Mouse (Mus musculus) forebrain, embryonic 13.5 days (tissue): ENCODE data around the gene Ccl22. TPM values are rescaled to one million over a fixed set of nuclear protein-coding genes. Genes with fewer than 3 reads are reported as not detected.

Experiments used
- ATAC-seq: fragments of 200-750 bp; cut with Nextera tagmentation; 2 replicates; pipeline ENCODE4 v1.8.0; 2017
- H3K27ac ChIP-seq: fragments of 300-500 bp; sonication (generic); 2 replicates; pipeline ENCODE4 v1.5.1; 2015; ENCODE audit warnings: inconsistent platforms, mild to moderate bottlenecking, moderate library complexity
- H3K27me3 ChIP-seq: fragments of 300-500 bp; sonication (generic); 2 replicates; pipeline ENCODE4 v1.6.1; 2015; ENCODE audit warnings: mild to moderate bottlenecking, inconsistent platforms
- H3K36me3 ChIP-seq: fragments of 300-500 bp; sonication (generic); 2 replicates; pipeline ENCODE4 v1.6.1; 2015; ENCODE audit warnings: mild to moderate bottlenecking, inconsistent platforms; ENCODE audit not compliant: poor library complexity, severe bottlenecking
- H3K4me1 ChIP-seq: fragments of 300-500 bp; sonication (generic); 2 replicates; pipeline ENCODE4 v1.6.1; 2015; ENCODE audit warnings: inconsistent platforms
- H3K4me2 ChIP-seq: fragments of 300-500 bp; sonication (generic); 2 replicates; pipeline ENCODE4 v1.6.1; 2015; ENCODE audit warnings: inconsistent platforms, mild to moderate bottlenecking, moderate library complexity
- H3K4me3 ChIP-seq: fragments of 300-500 bp; sonication (generic); 2 replicates; pipeline ENCODE4 v1.5.1; 2015; ENCODE audit warnings: mild to moderate bottlenecking, inconsistent platforms
- H3K9ac ChIP-seq: fragments of 300-500 bp; sonication (generic); 2 replicates; pipeline ENCODE4 v1.6.1; 2015; ENCODE audit warnings: mild to moderate bottlenecking, inconsistent platforms
- H3K9me3 ChIP-seq: fragments of 300-500 bp; sonication (generic); replicated peaks from 2 replicates; pipeline ENCODE4 v1.6.1; 2016; ENCODE audit warnings: inconsistent platforms
- WGBS: fragments of 180-500 bp; shearing (Covaris S2); methylation state at CpG from one replicate; pipeline ENCODE4 v1.1.7; 2015; 5-methylcytosine and 5-hydroxymethylcytosine counted together
- polyA plus RNA-seq: library from polyadenylated mRNA; unstranded; fragments of >200 nt; fragmentation: Nextera tagmentation; extraction: Ambion mirVana; gene quantifications from 2 replicates; pipeline ENCODE4 v1.2.1, GENCODE M21; 2015

Gene Ccl22
- polyA plus RNA-seq, 1 experiment from 2014 or later = not detected

DNA sequence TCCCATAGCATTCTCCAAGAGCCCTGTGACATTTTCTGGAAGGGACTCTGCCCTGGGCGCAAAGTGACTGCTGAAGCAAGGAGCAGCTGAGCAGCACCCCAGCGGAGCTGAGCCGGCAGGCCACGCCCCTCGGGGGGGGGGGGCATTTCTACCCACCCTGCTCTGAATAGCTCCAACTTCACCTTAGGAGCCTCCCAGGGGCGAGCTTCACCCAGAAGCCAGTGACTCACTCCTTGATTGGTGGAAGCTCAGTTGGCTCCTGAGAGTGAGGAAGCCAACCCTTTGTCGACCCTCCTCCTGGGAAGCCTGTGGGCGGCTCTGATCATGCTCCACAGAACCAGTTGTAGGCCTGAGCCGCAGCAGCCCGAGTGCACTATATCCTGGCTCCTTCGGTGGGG lies 36.4 kb downstream of the Ccl22 start:
- Histone ChIP-seq H3K9ac (no peak overlapping the region), H3K4me1 (peaks cover 21% of the 10 kb centered on the region), H3K4me2 (no peak overlapping the region), H3K27ac (no peak overlapping the region), H3K36me3 (0 out of 2 replicates have a peak, but pooled peaks cover 3% of the 10 kb centered on the region), H3K27me3 (no peaks in the 10 kb centered on the region), H3K4me3 (no peak overlapping the region), H3K9me3 (no peaks in the 10 kb centered on the region)
- 10% methylated on average over 10 of the region's 11 CpGs for WGBS
- ATAC-seq = no peak

DNA sequence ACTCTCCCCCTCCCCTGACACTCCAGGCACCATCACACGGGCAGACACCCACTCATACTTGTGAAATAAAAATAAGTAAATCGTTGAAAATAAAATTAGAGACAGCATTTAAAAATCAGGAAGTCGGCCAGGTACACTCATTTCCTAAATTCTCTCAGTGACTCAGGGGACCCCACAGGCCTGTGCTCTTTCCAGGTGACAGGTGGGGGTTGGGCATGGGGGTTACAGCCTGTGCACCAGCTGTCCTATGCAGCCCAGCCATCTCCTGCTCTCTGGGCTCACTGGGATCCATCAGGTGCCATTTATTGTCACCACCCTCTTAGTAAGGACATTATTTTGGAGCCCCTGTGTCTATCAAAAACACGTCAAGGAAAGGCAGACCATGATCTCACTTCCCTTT lies 38.5 kb downstream of the Ccl22 start:
- Histone ChIP-seq H3K36me3 (0 out of 2 replicates have a peak, but pooled peaks cover 3% of the 10 kb centered on the region), H3K4me3 (no peak overlapping the region), H3K9ac (no peak overlapping the region), H3K4me2 (no peak overlapping the region), H3K27me3 (no peaks in the 10 kb centered on the region), H3K9me3 (no peaks in the 10 kb centered on the region), H3K4me1 (peaks cover 9% of the 10 kb centered on the region), H3K27ac (no peak overlapping the region)
- 79% methylated on average over 4 of the region's 4 CpGs for WGBS
- no peak for ATAC-seq

DNA sequence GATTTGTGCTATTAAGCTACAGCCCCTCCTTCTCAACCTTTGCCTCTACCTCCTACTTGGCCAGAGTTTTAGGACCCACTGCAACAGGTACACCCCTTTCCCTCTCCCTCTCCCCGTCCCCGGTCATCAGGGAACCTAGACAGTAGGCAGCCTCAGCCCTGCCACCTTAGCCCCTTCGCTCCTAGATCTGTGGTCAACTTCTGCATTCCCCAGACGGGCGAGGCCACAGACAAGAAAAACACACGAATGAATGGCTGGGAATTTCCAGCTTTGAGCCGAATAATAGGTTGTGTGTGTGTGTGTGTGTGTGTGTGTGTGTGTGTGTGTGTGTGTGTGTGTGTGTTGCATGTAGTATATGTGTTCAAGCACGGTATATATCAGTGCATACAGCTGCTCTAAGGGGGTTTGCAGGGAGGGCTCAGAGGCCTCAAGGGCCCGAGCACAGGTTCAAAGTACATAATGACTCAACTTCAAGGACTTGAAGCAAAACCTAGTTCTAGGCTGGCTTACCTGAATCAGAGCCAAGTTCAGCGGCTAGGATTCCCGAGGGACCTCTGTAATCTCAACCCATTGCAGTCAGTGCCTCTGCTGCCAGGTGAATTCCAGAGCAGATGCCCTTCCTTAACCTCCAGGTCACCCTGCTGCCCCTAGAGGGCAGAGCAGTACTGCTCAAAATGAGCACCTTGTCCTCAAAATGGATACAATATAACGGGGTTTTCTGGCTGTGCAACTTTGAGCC lies 40.0 kb downstream of the Ccl22 start:
- Histone ChIP-seq H3K9ac (no peak overlapping the region), H3K27ac (no peak overlapping the region), H3K4me1 (peaks cover 6% of the 10 kb centered on the region; the same call in 1 of the 2 replicates), H3K36me3 (no peaks in the 10 kb centered on the region), H3K9me3 (no peaks in the 10 kb centered on the region), H3K4me2 (no peak overlapping the region), H3K27me3 (no peaks in the 10 kb centered on the region), H3K4me3 (no peak overlapping the region)
- ATAC-seq = no peak
- WGBS = 66% methylated on average over 11 of the region's 12 CpGs

DNA sequence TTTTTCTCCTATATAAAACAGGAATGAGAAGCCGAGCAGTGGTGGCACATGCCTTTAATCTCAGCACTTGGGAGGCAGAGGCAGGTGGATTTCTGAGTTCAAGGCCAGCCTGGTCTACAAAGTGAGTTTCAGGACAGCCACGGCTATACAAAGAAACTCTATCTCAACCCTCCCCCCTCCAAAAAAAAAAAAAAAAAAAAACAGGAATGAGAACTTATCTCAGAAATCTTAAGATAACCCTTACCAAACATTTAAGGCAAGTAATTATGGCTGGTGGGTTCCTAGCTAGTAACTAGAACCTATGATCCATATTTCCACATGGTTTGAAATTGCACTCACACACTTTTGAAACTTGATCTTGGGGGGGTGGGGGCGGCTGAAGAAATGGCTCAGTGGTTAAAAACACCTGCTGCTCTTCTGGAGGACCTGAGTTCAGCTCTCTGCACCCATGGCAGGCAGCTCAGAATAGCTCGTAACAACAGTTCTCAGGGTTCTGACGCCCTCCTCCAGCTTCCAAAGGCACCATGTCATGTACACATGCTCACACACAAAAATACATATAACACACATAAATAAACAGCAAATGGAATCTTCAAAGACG lies 40.7 kb downstream of the Ccl22 start:
- Histone ChIP-seq H3K4me3 (no peak overlapping the region), H3K9me3 (no peaks in the 10 kb centered on the region), H3K4me2 (no peak overlapping the region), H3K27ac (no peak overlapping the region), H3K9ac (no peak overlapping the region), H3K4me1 (peaks cover 6% of the 10 kb centered on the region; the same call in 1 of the 2 replicates), H3K27me3 (no peaks in the 10 kb centered on the region), H3K36me3 (no peaks in the 10 kb centered on the region)
- ATAC-seq = no peak
- 77% methylated on average over 6 of the region's 6 CpGs for WGBS

DNA sequence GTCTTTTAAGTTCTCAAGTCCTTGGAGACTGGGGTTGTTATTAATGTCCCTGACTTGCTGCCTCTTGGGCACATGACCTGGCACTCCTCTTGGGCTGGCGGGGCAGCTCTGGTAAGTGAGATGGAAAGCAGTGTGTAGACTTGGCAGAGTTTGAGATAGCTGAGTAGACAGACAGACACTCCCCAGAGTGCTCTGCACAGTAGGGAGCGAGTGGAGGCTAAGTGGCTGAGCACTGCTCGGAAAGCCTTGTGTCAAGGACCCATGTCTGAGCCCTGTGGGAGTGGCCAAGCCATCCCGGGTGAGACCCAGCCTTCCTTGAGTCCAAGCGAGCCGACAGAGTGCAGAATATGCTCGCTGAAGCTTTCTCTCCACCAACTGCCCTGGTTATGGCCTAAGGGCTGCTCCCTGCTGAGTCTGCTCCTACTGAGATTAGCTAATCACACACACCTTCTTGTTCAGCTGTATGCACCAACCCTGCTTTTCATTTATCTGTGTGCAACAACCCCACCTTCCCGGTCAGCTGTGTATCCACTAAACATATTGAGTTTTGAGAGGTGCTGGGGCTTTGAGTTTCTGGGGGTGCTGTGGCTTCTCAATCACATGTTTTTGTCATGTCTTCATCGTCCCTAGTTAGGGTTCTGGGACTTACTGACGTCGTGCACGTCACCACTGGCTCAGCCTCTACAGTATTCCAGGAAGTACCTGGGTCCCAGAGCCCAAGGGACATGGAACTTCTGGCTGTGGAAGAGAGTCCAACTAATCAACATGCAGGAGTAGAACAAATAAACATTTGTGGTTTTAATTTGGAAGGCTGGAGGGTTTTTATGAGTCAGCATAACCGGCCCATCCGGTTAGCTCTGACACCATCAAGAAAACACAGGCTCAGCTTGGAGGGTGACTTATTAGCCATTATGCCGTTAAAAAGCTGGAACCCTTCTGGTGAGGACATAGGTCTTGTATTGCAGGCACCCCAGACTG lies 42.4 kb downstream of the Ccl22 start:
- no peak for ATAC-seq
- H3K36me3 ChIP-seq = no peaks in the 10 kb centered on the region
- no peaks in the 10 kb centered on the region for H3K27me3 ChIP-seq
- no peak overlapping the region for H3K27ac ChIP-seq
- H3K4me3 ChIP-seq = no peak overlapping the region
- H3K4me1 ChIP-seq = no peaks in the 10 kb centered on the region
- WGBS = 72% methylated on average over 15 of the region's 15 CpGs
- no peaks in the 10 kb centered on the region for H3K9me3 ChIP-seq
- no peak overlapping the region for H3K9ac ChIP-seq
- no peak overlapping the region for H3K4me2 ChIP-seq

DNA sequence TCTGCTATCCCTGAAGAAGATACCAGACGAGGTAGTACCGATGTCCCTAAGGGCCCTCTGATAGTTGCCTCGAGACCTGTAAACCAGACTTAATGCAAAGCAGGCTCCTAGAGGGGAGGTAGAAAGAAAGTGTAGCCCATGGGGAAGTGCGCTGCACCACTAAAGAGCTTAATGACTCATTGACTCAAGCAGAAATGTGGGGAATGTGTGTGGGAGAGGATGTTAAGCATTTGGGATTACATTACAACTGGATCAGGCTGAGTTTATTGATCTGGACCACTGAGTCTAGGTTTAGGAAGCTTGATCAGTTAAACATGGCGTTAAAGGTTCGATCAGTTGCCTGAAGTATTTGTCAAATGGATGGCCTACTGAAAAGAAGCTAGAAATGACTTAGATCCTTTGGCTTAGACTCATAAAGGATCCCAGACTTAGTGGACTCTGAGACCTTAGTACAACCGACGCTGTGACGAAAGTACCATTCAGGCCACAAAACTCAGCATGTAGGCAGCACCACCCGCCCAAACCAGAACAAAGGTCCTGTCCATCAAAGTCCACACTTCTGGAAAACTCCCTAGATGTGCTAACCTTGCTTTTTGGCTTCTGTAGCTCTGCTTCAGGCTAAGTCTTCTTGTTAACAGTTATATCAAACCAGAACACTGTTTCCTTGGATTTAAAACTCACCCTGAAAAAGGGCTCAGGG lies 44.0 kb downstream of the Ccl22 start:
- H3K4me1 ChIP-seq = no peaks in the 10 kb centered on the region
- no peak overlapping the region for H3K9ac ChIP-seq
- no peaks in the 10 kb centered on the region for H3K27me3 ChIP-seq
- ATAC-seq = no peak
- 50% methylated on average over 10 of the region's 10 CpGs for WGBS
- no peak overlapping the region for H3K27ac ChIP-seq
- no peaks in the 10 kb centered on the region for H3K9me3 ChIP-seq
- no peak overlapping the region for H3K4me2 ChIP-seq
- no peak overlapping the region for H3K4me3 ChIP-seq
- no peaks in the 10 kb centered on the region for H3K36me3 ChIP-seq

DNA sequence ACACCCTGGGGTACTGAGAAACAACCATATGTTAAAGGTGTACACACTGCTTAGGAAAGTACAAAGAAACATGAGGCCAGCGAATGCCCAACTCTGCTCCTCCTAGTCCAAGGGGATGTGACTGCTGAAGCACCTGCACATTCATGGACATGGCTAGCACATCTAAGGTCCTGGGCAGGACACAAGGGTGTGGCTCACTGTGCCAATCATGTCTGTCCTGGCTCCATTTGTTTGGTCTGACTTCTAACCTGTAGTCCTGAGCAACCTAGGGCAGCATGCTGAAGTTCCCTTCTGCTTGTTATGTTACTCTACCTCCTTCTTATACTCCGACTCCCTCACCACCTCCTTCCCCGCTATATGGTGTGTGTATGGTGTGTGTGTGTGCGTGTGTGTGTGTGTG lies 49.0 kb downstream of the Ccl22 start:
- Histone ChIP-seq H3K27me3 (no peaks in the 10 kb centered on the region), H3K36me3 (no peaks in the 10 kb centered on the region), H3K4me1 (no peaks in the 10 kb centered on the region), H3K27ac (no peak overlapping the region), H3K4me3 (no peak overlapping the region), H3K9ac (no peak overlapping the region), H3K9me3 (no peaks in the 10 kb centered on the region), H3K4me2 (no peak overlapping the region)
- no peak for ATAC-seq
- WGBS = 91% methylated on average over 4 of the region's 4 CpGs

DNA sequence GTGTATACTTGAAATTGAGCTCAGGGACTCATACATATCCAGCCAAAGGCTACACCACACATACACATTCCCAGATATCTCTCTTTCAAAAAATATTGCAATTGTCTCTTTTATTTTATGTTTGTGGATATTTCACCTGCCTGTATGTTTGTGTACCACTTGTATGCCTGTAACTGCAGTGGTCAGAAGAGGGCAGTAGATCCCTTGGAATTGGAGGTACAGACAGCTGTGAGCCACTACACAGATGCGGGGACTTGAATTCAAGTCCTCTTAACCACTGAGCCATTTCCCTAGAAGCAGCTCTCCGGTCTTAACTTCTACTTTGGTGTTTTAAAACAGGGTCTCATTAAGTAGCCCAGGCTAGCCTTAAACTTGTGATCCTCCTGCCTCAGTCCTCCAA lies 49.4 kb downstream of the Ccl22 start:
- H3K27ac ChIP-seq = no peak overlapping the region
- WGBS = 95% methylated on average over 2 of the region's 2 CpGs
- no peak overlapping the region for H3K4me2 ChIP-seq
- H3K4me3 ChIP-seq = no peak overlapping the region
- H3K9ac ChIP-seq = no peak overlapping the region
- H3K9me3 ChIP-seq = no peaks in the 10 kb centered on the region
- H3K4me1 ChIP-seq = no peaks in the 10 kb centered on the region
- ATAC-seq = no peak
- H3K27me3 ChIP-seq = no peaks in the 10 kb centered on the region
- no peaks in the 10 kb centered on the region for H3K36me3 ChIP-seq

DNA sequence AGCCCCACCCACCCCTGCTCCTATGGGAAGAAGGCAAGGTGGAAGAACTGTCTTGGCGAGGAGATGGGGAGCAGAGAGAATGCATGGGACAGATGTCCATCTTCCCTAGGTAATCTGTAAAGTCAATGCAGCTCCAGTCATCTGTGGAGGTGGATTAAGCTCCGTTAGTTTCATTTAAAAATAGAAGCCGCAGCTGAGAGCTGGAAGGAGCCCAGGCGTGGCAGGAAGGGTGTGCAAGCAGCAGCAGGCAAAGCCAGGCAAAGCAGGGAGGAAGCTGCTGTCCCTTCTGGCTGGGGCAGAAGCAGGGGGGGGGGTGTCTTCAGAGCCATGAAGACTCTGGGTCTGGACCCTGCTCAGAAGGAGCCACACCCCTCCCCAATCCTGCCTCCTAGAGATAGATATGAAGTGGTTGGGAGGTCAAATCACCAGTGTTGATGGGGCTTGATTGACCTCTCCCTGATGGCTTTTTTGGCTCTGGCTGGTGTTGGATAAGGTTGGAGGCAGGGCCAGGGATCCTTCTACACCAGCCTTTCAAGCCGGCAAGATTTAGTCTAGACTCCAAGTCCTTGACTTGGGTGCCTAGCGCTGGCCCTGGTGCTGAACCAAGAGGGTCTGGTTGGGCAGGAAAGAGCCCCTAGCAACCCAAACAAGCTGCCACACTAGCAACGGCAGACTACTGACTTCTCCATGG lies 55.0 kb downstream of the Ccl22 start:
- no peaks in the 10 kb centered on the region for H3K27me3 ChIP-seq
- 58% methylated on average over 7 of the region's 7 CpGs for WGBS
- no peak overlapping the region for H3K4me3 ChIP-seq
- no peak overlapping the region for H3K27ac ChIP-seq
- no peaks in the 10 kb centered on the region for H3K4me1 ChIP-seq
- ATAC-seq = no peak
- H3K9me3 ChIP-seq = no peaks in the 10 kb centered on the region
- H3K36me3 ChIP-seq = no peaks in the 10 kb centered on the region
- H3K9ac ChIP-seq = no peak overlapping the region
- no peak overlapping the region for H3K4me2 ChIP-seq
